Mouse (Mus musculus) intestine, embryonic 16.5 days (tissue): ENCODE results near the gene Ksr1. TPM values are rescaled to one million over a fixed set of nuclear protein-coding genes. Genes with fewer than 3 reads are reported as not detected.

ENCODE experiments used
- ATAC-seq: fragments of 200-750 bp; cut with Nextera tagmentation; 2 replicates; pipeline ENCODE4 v1.8.0; 2017; ENCODE audit warnings: moderate TSS enrichment, moderate library complexity
- H3K27ac ChIP-seq: fragments of 300-500 bp; sonication (generic); 2 replicates; pipeline ENCODE4 v1.5.1; 2014; ENCODE audit warnings: mild to moderate bottlenecking, low read length
- H3K27me3 ChIP-seq: fragments of 300-500 bp; sonication (generic); replicated peaks from 2 replicates; pipeline ENCODE4 v1.6.1; 2014; ENCODE audit warnings: low read length, control low read depth, mixed read lengths; ENCODE audit not compliant: control insufficient read depth, insufficient read depth
- H3K36me3 ChIP-seq: fragments of 300-500 bp; sonication (generic); 2 replicates; pipeline ENCODE4 v1.6.1; 2014; ENCODE audit warnings: low read length, control low read depth; ENCODE audit not compliant: control insufficient read depth, insufficient read depth
- H3K4me1 ChIP-seq: fragments of 300-500 bp; sonication (generic); 2 replicates; pipeline ENCODE4 v1.6.1; 2014; ENCODE audit warnings: low read length, control low read depth, mixed read lengths; ENCODE audit not compliant: control insufficient read depth, insufficient read depth
- H3K4me2 ChIP-seq: fragments of 300-500 bp; sonication (generic); 2 replicates; pipeline ENCODE4 v1.6.1; 2014; ENCODE audit warnings: low read depth, low read length, control low read depth
- H3K4me3 ChIP-seq: fragments of 300-500 bp; sonication (generic); 2 replicates; pipeline ENCODE4 v1.5.1; 2014; ENCODE audit warnings: mild to moderate bottlenecking, low read length
- H3K9ac ChIP-seq: fragments of 300-500 bp; sonication (generic); 2 replicates; pipeline ENCODE4 v1.6.1; 2014; ENCODE audit warnings: low read depth, low read length
- H3K9me3 ChIP-seq: fragments of 300-500 bp; sonication (generic); 2 replicates; pipeline ENCODE4 v1.6.1; 2016; ENCODE audit warnings: low read length, control low read depth; ENCODE audit not compliant: control insufficient read depth
- WGBS: fragments of 180-500 bp; shearing (Covaris S2); extraction: QIAGEN DNeasy Blood & Tissue Kit; methylation state at CpG from one replicate; pipeline ENCODE4 v1.1.7; 2014; 5-methylcytosine and 5-hydroxymethylcytosine counted together
- polyA plus RNA-seq: library from polyadenylated mRNA; unstranded; fragments of >200 nt; fragmentation: Nextera tagmentation; extraction: Ambion mirVana; gene quantifications from 2 replicates; pipeline ENCODE4 v1.2.1, GENCODE M21; 2015

Gene Ksr1
- polyA plus RNA-seq, 1 experiment from 2014 or later = 4.1 TPM

- Histone ChIP-seq H3K4me1 (peaks cover 15% of the 10 kb centered on the region), H3K27ac (peak overlapping the region; percentile 80), H3K9ac (peak overlapping the region; percentile 33; the same call in 1 of the 2 replicates), H3K4me3 (no peak overlapping the region), H3K9me3 (no peaks in the 10 kb centered on the region), H3K36me3 (peaks cover 9% of the 10 kb centered on the region; the same call in 1 of the 2 replicates), H3K4me2 (0 out of 2 replicates have a peak overlapping the region, but pooled peaks have one; percentile 3), H3K27me3 (no peaks in the 10 kb centered on the region)
- ATAC-seq = peak; percentile 57
- WGBS = 30% methylated on average over 7 of the region's 7 CpGs
Observed at GRCm38 (mm10) chr11:79023342-79023741, 122.9 kb downstream of the Ksr1 start.

- H3K9ac ChIP-seq = peak overlapping the region; percentile 33; the same call in 1 of the 2 replicates
- H3K4me3 ChIP-seq = no peak overlapping the region
- H3K4me2 ChIP-seq = 0 out of 2 replicates have a peak overlapping the region, but pooled peaks have one; percentile 3
- H3K27me3 ChIP-seq = no peaks in the 10 kb centered on the region
- 63% methylated on average over 4 of the region's 4 CpGs for WGBS
- peaks cover 11% of the 10 kb centered on the region; the same call in 1 of the 2 replicates for H3K36me3 ChIP-seq
- H3K9me3 ChIP-seq = no peaks in the 10 kb centered on the region
- peak overlapping the region; percentile 80 for H3K27ac ChIP-seq
- no peak for ATAC-seq
- H3K4me1 ChIP-seq = peaks cover 15% of the 10 kb centered on the region
Observed at GRCm38 (mm10) chr11:79022836-79023235, 123.4 kb downstream of the Ksr1 start.

- Histone ChIP-seq H3K27ac (no peak overlapping the region), H3K4me1 (peaks cover 17% of the 10 kb centered on the region), H3K36me3 (peaks cover 12% of the 10 kb centered on the region; the same call in 1 of the 2 replicates), H3K4me3 (no peak overlapping the region), H3K27me3 (no peaks in the 10 kb centered on the region), H3K9ac (no peak overlapping the region), H3K4me2 (no peak overlapping the region), H3K9me3 (no peaks in the 10 kb centered on the region)
- 79% methylated on average over 21 of the region's 21 CpGs for WGBS
- ATAC-seq = no peak
Observed at GRCm38 (mm10) chr11:79020535-79021045, 125.6 kb downstream of the Ksr1 start.

GRCm38 (mm10) chr11:79019839-79020534 lies 126.2 kb downstream of the Ksr1 start:
- no peak overlapping the region for H3K4me2 ChIP-seq
- peaks cover 12% of the 10 kb centered on the region; the same call in 1 of the 2 replicates for H3K36me3 ChIP-seq
- no peaks in the 10 kb centered on the region for H3K9me3 ChIP-seq
- no peaks in the 10 kb centered on the region for H3K27me3 ChIP-seq
- WGBS = 78% methylated on average over 17 of the region's 17 CpGs
- no peak overlapping the region for H3K4me3 ChIP-seq
- no peak for ATAC-seq
- H3K9ac ChIP-seq = no peak overlapping the region
- no peak overlapping the region for H3K27ac ChIP-seq
- peaks cover 18% of the 10 kb centered on the region for H3K4me1 ChIP-seq

GRCm38 (mm10) chr11:79018954-79019704 lies 127.1 kb downstream of the Ksr1 start:
- Histone ChIP-seq H3K9me3 (no peaks in the 10 kb centered on the region), H3K27me3 (no peaks in the 10 kb centered on the region), H3K36me3 (peaks cover 12% of the 10 kb centered on the region; the same call in 1 of the 2 replicates), H3K4me2 (no peak overlapping the region), H3K4me1 (peaks cover 22% of the 10 kb centered on the region), H3K27ac (no peak overlapping the region), H3K4me3 (no peak overlapping the region), H3K9ac (no peak overlapping the region)
- WGBS = 51% methylated on average over 11 of the region's 11 CpGs
- ATAC-seq = no peak

GRCm38 (mm10) chr11:79017161-79017606 lies 129.0 kb downstream of the Ksr1 start:
- no peak overlapping the region for H3K4me2 ChIP-seq
- no peaks in the 10 kb centered on the region for H3K27me3 ChIP-seq
- 77% methylated on average over 7 of the region's 7 CpGs for WGBS
- H3K27ac ChIP-seq = no peak overlapping the region; the same call in 1 of the 2 replicates
- H3K4me3 ChIP-seq = no peak overlapping the region
- H3K36me3 ChIP-seq = peaks cover 15% of the 10 kb centered on the region; the same call in 1 of the 2 replicates
- no peak overlapping the region for H3K9ac ChIP-seq
- no peak for ATAC-seq
- no peaks in the 10 kb centered on the region for H3K9me3 ChIP-seq
- peaks cover 15% of the 10 kb centered on the region for H3K4me1 ChIP-seq

GRCm38 (mm10) chr11:79016236-79016635 lies 130.0 kb downstream of the Ksr1 start:
- Histone ChIP-seq H3K4me2 (no peak overlapping the region), H3K27ac (no peak overlapping the region; the same call in 1 of the 2 replicates), H3K4me1 (peaks cover 15% of the 10 kb centered on the region), H3K27me3 (no peaks in the 10 kb centered on the region), H3K9me3 (no peaks in the 10 kb centered on the region), H3K36me3 (peaks cover 15% of the 10 kb centered on the region; the same call in 1 of the 2 replicates), H3K9ac (no peak overlapping the region), H3K4me3 (no peak overlapping the region)
- no peak for ATAC-seq
- WGBS = 50% methylated on average over 12 of the region's 12 CpGs

GRCm38 (mm10) chr11:79015660-79016215 lies 130.5 kb downstream of the Ksr1 start:
- H3K4me2 ChIP-seq = no peak overlapping the region
- H3K27ac ChIP-seq = no peak overlapping the region
- H3K9me3 ChIP-seq = no peaks in the 10 kb centered on the region
- ATAC-seq = no peak
- WGBS = 85% methylated on average over 24 of the region's 24 CpGs
- peaks cover 15% of the 10 kb centered on the region for H3K4me1 ChIP-seq
- H3K9ac ChIP-seq = no peak overlapping the region
- no peak overlapping the region for H3K4me3 ChIP-seq
- peaks cover 15% of the 10 kb centered on the region; the same call in 1 of the 2 replicates for H3K36me3 ChIP-seq
- no peaks in the 10 kb centered on the region for H3K27me3 ChIP-seq
